Mouse (Mus musculus) G1E (cell line): ENCODE data around the gene Tpm3.

Experiments
- CTCF ChIP-seq: IDR thresholded peaks from 2 replicates; pipeline ENCODE4 v1.5.1; 2012; ENCODE audit warnings: low read depth, low read length, inconsistent platforms, mixed read lengths
- GATA1 ChIP-seq: IDR thresholded peaks from 2 replicates; pipeline ENCODE4 v1.6.1; 2012; ENCODE audit warnings: borderline replicate concordance, low read length, inconsistent platforms, mixed read lengths
- POLR2AphosphoS5 ChIP-seq: IDR thresholded peaks from 2 replicates; pipeline ENCODE4 v1.6.1; 2012; ENCODE audit warnings: low read depth, low read length, inconsistent platforms; ENCODE audit not compliant: insufficient replicate concordance

GRCm38 (mm10) chr3:90132745-90133144 is 60.3 kb downstream of the Tpm3 start:
- no peak for TF ChIP-seq CTCF
- TF ChIP-seq POLR2AphosphoS5, result no peak
- TF ChIP-seq GATA1, result no peak
